Mouse (Mus musculus) CH12F3 (cell line): ENCODE data around the gene Lct.
"Not testable (repeated sequence)": the region's sequence is repeated elsewhere in the genome, so short reads cannot be mapped to it uniquely, and the experiment has no call there.

ENCODE experiments used
- in situ Hi-C: fragments of 300-500 bp; cut with MboI; formaldehyde crosslinking; loops from 2 replicates; pipeline ENCODE4 v1.14.3; 2020; ENCODE audit warnings: low sequenced_read_pairs

Lct gene

DNA sequence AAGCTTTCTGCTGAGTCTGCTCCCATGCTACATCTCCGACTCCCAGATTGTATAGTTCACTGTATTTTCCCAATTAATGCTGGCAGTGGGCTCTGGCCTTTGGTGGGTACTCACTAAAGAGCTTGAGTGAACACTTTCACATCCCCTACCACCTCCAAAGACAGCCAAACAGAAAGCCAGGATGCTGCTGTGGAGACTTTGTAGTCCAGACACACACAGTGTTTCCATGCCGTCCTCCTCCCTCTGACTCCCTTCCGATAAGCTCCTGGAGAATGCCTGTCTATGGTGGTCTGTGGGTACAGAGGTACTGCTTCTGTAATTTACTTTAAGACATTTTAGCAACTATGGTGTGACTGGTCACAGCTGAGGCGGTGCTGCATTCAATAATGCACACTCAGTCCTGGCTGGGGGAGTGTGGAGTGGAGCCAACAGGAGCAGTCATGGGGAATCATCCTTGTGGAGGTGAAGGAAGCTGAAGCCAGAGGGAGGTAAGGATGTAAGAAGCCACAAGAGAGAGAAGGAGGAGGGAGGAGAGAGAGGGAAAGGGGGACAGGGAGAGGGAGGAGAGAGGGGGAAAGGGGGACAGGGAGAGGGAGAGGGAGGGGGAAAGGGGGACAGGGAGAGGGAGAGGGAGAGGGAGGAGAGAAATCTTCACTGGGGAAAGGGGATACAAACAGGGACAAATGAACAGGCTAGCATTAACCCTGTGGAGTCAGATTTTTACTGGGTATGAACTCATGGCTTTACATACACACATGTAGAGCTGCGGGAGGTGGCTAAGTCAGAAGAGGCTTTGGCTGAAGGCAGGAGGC is 32.2 kb downstream of the Lct start:
- in situ Hi-C loops = no loop called here

DNA sequence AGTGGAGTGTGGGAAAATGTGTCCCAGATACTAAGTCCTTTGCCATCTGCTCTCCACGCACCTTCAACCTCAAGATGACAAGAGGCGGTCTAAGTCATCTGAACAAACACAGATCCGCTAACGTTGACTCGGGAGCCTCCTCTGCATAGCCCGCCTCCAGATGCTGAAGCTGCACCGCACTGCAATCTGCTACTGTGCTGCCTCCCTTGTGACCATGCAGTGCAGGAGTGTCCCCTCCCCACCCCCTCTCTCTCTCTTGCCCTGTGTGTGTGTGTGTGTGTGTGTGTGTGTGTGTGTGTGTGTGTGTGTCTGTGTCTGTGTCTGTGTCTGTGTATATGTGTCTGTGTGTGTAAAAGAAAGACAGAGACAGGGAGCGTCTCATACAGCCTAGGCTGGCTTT is 32.8 kb downstream of the Lct start:
- in situ Hi-C loops = no loop called here

DNA sequence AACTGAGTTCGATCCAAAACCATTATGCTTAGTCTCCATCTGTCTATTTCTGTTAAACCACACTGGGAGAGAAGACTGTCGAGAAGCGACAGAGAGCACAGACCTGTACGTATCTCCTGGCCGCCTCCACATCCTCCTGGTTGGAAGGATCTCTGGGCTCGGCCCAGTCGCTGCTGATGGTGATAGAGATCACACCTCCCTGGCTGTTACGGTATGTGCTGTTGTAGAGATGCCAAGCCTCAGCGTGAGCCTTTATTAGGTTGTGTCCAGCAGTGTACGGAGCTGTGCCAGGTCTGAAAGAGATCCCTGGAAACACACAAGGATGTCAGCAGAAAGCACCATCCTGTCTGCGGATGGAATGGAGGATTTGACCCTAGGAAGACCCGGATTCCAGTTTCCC is 34.6 kb downstream of the Lct start:
- in situ Hi-C loops = no loop called here

DNA sequence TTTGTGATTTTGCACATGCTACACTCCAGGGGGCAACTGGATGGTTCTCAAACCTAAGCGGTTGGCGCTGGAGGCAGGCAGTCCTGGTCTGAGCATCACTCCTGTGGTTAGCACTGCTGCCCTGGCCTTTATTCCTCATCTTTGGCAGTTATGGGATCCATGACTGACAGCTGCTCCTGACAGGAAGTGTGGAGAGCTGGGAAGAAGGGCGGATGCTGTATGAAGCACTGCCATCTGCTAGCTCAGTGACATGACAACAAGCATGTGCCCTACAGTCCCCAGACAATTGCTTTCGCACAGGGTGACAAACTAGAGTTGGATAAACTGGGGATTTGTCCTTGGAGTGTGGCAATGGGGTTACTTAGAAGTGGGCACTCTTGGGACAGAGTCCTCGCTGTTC is 37.8 kb downstream of the Lct start:
- in situ Hi-C loops = no loop called here

DNA sequence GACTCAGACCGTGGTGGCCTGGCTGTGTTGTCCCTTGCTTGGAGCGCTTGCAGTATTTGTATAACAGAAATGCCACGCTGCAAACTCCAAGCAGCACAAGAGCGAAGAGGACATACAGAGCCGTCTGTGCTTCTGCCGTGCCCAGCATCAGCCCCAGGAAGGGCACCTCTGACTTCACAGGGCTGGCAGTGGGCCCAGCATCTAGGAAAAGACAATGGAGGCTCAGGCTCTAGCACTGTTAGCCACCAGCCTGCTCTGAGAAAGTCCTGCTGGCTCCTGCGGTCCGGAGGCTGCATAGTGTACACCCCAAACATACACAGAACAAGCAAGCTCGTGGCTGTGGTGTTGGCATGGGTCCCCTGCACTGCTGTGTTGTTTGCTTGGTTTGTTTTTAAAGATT is 43.0 kb downstream of the Lct start:
- in situ Hi-C loops = no loop called here

DNA sequence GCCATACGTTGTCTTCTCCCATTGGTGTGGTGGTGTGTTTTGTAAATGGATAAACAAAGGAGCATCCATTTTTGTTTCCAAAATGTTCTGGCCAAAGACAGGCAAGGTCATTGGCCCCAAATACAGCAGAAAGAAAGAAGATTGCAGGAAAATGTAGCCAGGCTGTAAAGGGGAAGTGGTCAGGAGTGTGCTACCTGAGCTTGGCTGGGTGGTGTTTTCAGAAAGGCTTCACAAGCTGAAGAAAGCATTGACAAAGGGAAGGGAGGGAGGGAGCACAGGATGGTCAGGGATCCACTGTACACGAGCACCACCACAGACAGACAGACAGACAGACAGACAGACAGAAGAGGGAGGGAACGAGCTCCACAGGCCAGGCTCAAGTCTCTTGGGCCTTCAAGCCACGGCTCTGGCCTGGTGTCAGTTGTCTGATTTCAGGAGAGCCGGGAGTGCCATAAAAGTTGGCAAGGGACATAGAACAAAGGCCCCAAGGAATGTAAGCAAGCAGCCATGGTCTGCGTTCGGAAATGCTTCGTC is 43.9 kb downstream of the Lct start:
- in situ Hi-C loops = no loop called here

DNA sequence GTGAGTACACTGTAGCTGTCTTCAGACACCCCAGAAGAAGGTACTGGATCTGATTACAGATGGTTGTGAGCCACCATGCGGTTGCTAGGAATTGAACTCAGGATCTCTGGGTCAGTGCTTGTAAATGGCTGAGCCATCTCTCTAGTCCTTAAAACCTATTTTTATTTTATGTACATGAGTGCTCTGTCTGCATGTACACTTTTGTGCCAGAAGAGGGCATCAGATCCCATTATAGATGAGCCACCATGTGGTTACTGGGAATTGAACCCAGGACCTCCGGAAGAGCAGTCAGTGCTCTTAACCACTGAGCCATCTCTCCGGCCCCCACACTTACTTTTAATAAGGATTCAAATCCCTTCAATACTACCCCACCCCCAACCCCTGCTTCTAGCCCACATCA is 45.2 kb downstream of the Lct start:
- in situ Hi-C loops = no loop called here

DNA sequence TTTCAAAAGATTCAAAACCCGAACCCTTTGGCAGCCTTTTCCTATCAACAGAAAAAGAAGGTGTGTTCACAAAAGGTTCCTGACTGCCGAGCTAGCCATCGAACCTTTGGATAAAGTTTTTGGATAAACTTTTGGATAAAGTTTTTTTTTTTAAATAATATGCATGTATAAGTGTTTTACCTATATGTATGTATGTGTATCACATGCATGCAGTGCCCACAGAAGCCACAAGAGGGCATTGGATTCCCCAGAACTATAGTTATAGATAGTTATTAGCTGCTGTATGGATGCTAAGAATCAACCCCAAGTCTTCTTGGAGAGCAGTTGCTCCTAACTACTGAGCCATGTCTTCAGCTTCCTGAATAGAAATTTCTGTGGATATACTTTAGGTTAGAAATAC is 46.4 kb downstream of the Lct start:
- in situ Hi-C loops = no loop called here

DNA sequence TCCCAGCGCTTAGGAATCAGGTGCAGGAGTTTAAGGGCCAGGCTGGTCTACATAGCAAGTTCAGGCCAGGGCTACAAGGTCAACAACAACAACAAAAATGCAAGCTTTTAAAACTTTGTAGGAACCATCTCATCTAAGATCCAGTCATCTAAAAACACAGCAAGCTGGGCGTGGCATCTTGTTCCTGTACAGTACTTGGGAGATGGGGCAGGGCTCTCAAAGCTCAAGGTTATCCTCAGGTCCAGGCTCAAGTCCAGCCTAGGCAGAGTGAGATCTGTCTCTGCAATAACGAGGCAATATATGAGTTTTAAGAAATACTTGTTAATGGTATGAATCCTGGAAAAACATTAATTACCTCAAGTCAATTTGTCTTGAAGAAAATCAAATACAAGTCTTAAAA is 49.6 kb downstream of the Lct start:
- in situ Hi-C loops = no loop called here

DNA sequence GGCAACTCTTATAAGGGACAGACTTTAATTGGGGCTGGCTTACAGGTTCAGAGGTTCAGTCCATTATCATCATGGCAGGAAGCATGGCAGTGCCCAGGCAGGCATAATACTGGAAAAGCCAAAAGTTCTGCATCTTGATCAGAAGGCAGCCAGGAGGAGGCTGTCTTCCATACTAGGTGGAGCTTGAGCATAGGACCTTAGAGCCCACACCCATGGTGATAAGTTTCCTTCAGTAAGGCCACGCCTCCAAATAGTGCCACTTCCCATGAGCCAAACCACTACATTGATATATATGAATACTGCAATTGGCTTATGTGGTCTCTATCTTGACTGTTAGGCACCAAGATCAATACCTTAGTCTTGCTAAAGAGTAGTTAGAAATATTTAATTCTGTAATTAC is 52.2 kb downstream of the Lct start:
- in situ Hi-C loops = no loop called here

DNA sequence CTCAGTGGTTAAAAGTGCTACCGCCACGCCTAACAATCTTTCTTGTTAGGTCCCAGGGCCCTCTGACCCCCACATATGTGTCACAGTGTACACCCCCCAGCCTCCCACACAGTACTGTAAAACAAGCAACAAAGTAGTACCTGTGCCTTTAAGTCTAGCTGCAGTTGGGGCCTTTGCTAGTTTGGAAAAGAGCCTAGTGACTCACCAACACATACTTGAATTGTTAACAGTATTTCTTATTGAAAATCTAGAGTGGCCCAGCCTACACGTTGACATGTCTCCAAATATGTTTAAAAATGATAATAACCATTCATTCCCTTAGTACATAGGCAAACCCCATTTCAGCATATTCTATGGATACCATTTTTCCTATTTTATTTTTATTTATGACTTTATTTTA is 57.4 kb downstream of the Lct start:
- in situ Hi-C loops = no loop called here

DNA sequence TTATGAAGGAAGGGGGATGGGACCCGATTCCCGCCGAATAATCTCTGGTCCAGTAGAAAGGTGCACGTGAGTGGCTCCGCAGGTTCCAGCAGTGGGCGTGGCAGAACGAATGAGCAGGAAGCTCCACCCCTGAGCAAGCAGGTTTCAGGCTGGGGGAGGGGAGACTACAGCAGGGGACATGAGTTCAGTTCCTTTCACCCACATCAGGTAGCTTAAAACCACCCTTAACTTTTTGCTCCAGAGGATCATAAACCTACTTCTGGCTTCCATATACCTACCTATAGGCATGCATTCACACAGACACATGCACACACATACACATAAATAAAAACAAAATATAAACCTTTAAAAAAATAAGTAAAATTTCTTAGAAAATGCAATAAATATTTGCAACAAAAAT is 61.1 kb downstream of the Lct start:
- in situ Hi-C loops = not testable (repeated sequence)

DNA sequence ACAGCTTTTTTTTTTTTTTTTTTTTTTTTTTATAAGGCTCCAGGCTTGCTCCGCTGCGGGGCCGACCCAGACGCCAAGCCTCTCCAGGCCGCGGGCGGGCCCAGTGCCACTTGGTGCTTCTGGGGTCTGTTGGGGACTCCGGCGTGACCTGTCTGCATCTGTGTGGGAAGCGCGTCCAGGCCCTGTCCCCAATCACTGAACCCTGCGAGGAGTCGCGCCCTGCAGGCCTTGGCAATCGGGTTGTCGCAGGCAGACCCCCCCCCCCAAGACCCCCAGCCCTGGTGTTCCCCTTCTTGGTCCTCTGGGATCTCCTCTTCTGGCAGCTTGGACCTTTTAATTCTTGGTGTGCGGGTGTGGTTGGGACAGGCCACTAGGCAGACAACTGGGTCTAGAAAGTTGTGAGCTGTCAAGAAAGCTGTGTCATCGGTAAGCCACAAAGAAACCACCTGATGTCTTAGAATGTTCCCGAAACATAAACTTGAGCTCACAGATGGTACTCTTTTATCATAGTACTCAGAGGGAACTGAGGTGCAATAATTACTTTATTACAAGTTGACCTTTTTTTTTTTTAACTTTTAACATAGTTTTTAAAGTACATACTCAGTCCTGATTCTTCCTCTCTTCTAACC is 83.3 kb downstream of the Lct start:
- in situ Hi-C loops = no loop called here

DNA sequence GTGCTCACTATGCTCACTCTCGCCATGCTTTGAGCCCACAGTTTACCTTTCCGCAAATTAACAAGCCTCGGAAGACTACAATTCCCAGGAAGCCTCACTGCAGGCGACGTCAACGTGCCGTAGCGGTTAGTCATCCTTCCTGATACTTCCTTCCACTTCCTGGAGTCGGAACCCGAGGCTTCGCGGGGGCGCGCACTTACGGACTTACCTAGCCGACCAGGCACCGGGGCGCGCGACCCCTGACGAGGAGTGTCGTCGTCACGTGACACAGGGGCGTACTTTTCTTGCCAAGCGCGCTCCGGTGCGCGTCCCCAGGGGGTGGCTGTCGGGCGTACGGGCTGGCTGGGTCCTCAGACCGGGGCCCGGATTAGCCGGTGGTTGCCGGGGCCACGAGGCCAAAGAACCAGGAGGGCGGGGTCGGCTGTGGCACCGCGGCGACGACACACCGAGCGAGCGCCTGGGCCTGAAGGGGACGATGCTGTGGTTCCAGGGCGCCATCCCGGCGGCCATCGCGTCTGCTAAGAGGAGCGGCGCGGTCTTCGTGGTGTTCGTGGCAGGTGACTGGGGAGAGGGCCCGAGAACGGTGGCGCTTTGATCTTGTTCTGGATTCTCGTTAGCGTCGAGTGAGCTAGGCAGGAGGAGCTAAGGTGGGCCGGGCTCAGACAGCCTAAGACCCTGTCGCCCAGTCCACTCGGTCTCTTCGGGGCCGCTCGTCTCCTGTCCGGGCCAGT is 84.0 kb downstream of the Lct start:
- in situ Hi-C loops = no loop called here

DNA sequence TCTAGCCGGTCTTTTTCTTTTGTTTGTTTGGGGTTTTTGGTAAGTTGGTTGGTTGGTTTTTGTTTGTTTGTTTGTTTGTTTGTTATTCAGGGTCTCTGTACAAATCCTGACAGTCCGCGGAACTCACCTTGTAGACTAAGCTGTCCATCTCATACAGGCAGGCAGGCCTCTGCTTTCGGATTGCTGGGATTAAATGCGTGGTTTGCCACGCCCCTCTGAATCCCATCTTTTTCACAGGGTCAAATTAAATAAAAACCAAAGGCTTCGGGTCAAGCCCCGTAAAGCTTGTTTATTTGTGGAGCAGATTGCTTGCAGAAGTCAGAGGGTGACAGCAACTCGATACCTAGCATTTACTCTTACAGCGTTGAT is 84.5 kb downstream of the Lct start, which contains the start of gene Ubxn4:
Gene Ubxn4 (plus strand): TSS at position 338 of the 369 bp plus-strand sequence.
- in situ Hi-C loops = no loop called here

DNA sequence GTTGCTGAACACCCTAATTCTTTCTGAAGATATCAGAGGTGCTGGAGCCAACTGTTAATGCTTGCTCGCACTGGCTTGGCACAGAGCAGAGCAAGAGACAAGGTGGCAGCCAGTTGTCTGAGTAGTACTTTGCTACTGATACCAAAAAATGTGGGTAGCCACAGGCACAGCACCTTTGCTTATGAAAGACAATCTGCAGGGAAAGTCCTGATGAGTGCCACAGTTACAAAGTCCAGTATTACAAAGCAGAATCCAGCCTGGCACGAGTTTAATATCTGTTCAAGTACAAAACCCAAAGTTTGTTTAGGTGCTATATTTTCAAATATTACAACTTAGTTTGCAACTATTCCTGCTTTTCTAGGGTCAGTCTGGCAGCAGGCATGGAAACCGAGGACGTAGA is 92.9 kb downstream of the Lct start:
- in situ Hi-C loops = no loop called here
